Mouse (Mus musculus): ENCODE results near the gene Cdk9. TPM values are rescaled to one million over a fixed set of nuclear protein-coding genes. Genes with fewer than 3 reads are reported as not detected.

Gene Cdk9
- polyA plus RNA-seq, 1 experiment from 2014 or later = 82.7 TPM

DNA sequence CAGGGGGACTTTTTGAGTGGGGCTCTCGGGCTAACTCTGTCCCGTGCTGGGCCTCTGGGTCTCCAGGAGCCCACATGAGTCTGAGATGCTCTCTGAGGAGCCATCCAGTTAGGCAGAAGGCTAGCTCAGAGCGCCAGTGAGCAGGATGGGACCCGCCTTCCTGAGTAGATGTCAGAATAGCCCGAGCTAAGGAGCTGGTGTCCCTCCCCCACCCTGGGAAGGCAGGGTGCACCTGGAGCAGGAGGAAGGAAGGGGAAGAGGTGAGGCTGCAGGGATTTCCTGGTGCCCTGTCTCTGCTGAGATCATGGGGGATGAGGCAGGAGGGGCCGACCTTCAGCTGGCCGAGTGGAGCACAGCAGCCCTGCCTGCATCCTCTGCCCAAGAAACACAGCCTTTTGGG lies 15.6 kb upstream of the Cdk9 start:
- peak overlapping the region; percentile 66 for H3K4me2 ChIP-seq (ENCODE audit: low read depth, low read length)
- ATAC-seq (ENCODE audit: insufficient read depth, low FRiP score) = no peak
- peak overlapping the region; percentile 69 for H3K9ac ChIP-seq (ENCODE audit: low read length)
- WGBS = 39% methylated on average over 7 of the region's 7 CpGs
- peak overlapping the region; percentile 15; the same call in 1 of the 2 replicates for H3K27ac ChIP-seq (ENCODE audit: low read length)
- H3K27me3 ChIP-seq (ENCODE audit: control insufficient read depth, insufficient read depth, low read length) = no peaks in the 10 kb centered on the region
- H3K4me3 ChIP-seq (replicated peaks; ENCODE audit: low read length) = peak overlapping the region; percentile 50
- H3K36me3 ChIP-seq (ENCODE audit: control insufficient read depth, insufficient read depth, low read length) = no peaks in the 10 kb centered on the region
- H3K9me3 ChIP-seq (replicated peaks; ENCODE audit: control insufficient read depth, low read length) = no peaks in the 10 kb centered on the region
- H3K4me1 ChIP-seq (ENCODE audit: control insufficient read depth, insufficient read depth, low read length) = peaks cover 16% of the 10 kb centered on the region

GRCm38 (mm10) chr2:32727435-32727834 lies 14.6 kb upstream of the Cdk9 start:
- peak; percentile 97 for ATAC-seq (ENCODE audit: insufficient read depth, low FRiP score)
- Histone ChIP-seq H3K4me1 (ENCODE audit: control insufficient read depth, insufficient read depth, low read length) (peaks cover 16% of the 10 kb centered on the region), H3K27ac (ENCODE audit: low read length) (peak overlapping the region; percentile 40; the same call in 1 of the 2 replicates), H3K9ac (ENCODE audit: low read length) (peak overlapping the region; percentile 69), H3K9me3 (replicated peaks; ENCODE audit: control insufficient read depth, low read length) (no peaks in the 10 kb centered on the region), H3K4me3 (replicated peaks; ENCODE audit: low read length) (peak overlapping the region; percentile 50), H3K27me3 (ENCODE audit: control insufficient read depth, insufficient read depth, low read length) (no peaks in the 10 kb centered on the region), H3K36me3 (ENCODE audit: control insufficient read depth, insufficient read depth, low read length) (no peaks in the 10 kb centered on the region), H3K4me2 (ENCODE audit: low read depth, low read length) (peak overlapping the region; percentile 66)
- WGBS = 1% methylated on average over 16 of the region's 16 CpGs

DNA sequence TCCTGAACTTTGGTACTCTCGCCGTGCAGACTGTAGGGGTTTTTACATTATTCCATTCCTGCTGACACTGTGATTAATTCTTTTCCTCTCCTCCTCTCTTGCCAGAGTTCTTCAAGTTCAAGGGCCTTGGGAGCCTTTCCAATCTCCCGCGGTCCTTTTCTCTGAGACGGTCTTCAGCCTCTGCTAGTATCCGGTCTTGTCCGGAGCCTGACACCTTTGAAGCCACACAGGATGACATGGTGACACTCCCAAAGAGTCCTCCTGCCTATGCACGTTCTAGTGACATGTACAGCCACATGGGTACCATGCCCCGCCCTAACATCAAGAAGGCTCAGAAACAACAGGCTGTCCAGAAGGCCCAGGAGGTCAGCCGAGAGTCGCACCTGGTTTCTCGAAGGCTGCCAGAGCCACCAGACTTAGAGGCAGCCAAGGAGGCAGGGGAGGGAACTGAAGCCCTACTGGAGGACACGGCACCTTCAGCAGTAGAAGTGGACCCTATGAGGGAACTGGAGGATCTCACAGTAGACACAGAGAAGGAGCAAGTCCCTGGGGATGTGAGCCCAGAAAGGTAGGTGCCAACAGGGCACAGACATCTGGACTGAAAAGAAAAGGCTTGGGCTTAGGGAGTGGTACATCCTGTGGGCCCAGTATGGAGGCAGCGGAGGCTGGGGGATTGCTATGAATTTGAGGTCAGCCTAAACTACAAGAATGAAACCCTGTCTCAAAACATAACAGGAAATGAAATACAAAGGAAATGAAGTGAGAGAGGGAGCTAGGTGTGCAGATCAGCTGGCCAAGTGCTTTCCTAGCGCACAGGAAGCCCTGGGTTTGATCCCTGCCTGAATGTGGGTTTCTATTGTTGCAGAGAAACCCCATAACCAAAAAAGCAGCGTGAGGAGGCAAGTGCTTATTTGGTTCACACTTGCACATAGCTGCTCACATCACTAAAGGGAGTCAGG lies 12.2 kb upstream of the Cdk9 start:
- no peak for ATAC-seq (ENCODE audit: insufficient read depth, low FRiP score)
- Histone ChIP-seq H3K36me3 (ENCODE audit: control insufficient read depth, insufficient read depth, low read length) (no peaks in the 10 kb centered on the region), H3K27me3 (ENCODE audit: control insufficient read depth, insufficient read depth, low read length) (no peaks in the 10 kb centered on the region), H3K4me3 (replicated peaks; ENCODE audit: low read length) (no peak overlapping the region), H3K9ac (ENCODE audit: low read length) (no peak overlapping the region), H3K4me2 (ENCODE audit: low read depth, low read length) (no peak overlapping the region), H3K4me1 (ENCODE audit: control insufficient read depth, insufficient read depth, low read length) (peaks cover 7% of the 10 kb centered on the region), H3K27ac (ENCODE audit: low read length) (0 out of 2 replicates have a peak overlapping the region, but pooled peaks have one; percentile 26), H3K9me3 (replicated peaks; ENCODE audit: control insufficient read depth, low read length) (no peaks in the 10 kb centered on the region)
- 68% methylated on average over 16 of the region's 16 CpGs for WGBS

GRCm38 (mm10) chr2:32724149-32724548 lies 11.3 kb upstream of the Cdk9 start:
- H3K9me3 ChIP-seq (replicated peaks; ENCODE audit: control insufficient read depth, low read length) = no peaks in the 10 kb centered on the region

GRCm38 (mm10) chr2:32722581-32722980 lies 9.7 kb upstream of the Cdk9 start:
- H3K36me3 ChIP-seq (ENCODE audit: control insufficient read depth, insufficient read depth, low read length) = no peaks in the 10 kb centered on the region
- no peaks in the 10 kb centered on the region for H3K9me3 ChIP-seq (replicated peaks; ENCODE audit: control insufficient read depth, low read length)
- peaks cover 6% of the 10 kb centered on the region; the same call in 1 of the 2 replicates for H3K4me1 ChIP-seq (ENCODE audit: control insufficient read depth, insufficient read depth, low read length)
- H3K9ac ChIP-seq (ENCODE audit: low read length) = no peak overlapping the region
- no peak for ATAC-seq (ENCODE audit: insufficient read depth, low FRiP score)
- H3K4me2 ChIP-seq (ENCODE audit: low read depth, low read length) = peak overlapping the region; percentile 50; the same call in 1 of the 2 replicates
- 47% methylated on average over 3 of the region's 3 CpGs for WGBS
- H3K27me3 ChIP-seq (ENCODE audit: control insufficient read depth, insufficient read depth, low read length) = no peaks in the 10 kb centered on the region
- H3K4me3 ChIP-seq (replicated peaks; ENCODE audit: low read length) = no peak overlapping the region
- no peak overlapping the region for H3K27ac ChIP-seq (ENCODE audit: low read length)

More at GRCm38 (mm10) chr2:32724149-32724548, 11.3 kb upstream of the Cdk9 start:
- Histone ChIP-seq H3K4me1 (ENCODE audit: control insufficient read depth, insufficient read depth, low read length) (peaks cover 6% of the 10 kb centered on the region; the same call in 1 of the 2 replicates), H3K9ac (ENCODE audit: low read length) (no peak overlapping the region), H3K4me2 (ENCODE audit: low read depth, low read length) (no peak overlapping the region), H3K27ac (ENCODE audit: low read length) (no peak overlapping the region), H3K36me3 (ENCODE audit: control insufficient read depth, insufficient read depth, low read length) (no peaks in the 10 kb centered on the region), H3K4me3 (replicated peaks; ENCODE audit: low read length) (no peak overlapping the region), H3K27me3 (ENCODE audit: control insufficient read depth, insufficient read depth, low read length) (no peaks in the 10 kb centered on the region)
- 82% methylated on average over 4 of the region's 4 CpGs for WGBS
- ATAC-seq (ENCODE audit: insufficient read depth, low FRiP score) = no peak

GRCm38 (mm10) chr2:32722046-32722445 lies 9.2 kb upstream of the Cdk9 start:
- Histone ChIP-seq H3K36me3 (ENCODE audit: control insufficient read depth, insufficient read depth, low read length) (no peaks in the 10 kb centered on the region), H3K4me1 (ENCODE audit: control insufficient read depth, insufficient read depth, low read length) (peaks cover 6% of the 10 kb centered on the region; the same call in 1 of the 2 replicates), H3K9me3 (replicated peaks; ENCODE audit: control insufficient read depth, low read length) (no peaks in the 10 kb centered on the region), H3K4me2 (ENCODE audit: low read depth, low read length) (peak overlapping the region; percentile 50), H3K9ac (ENCODE audit: low read length) (peak overlapping the region; percentile 64), H3K27ac (ENCODE audit: low read length) (peak overlapping the region; percentile 26; the same call in 1 of the 2 replicates), H3K27me3 (ENCODE audit: control insufficient read depth, insufficient read depth, low read length) (no peaks in the 10 kb centered on the region), H3K4me3 (replicated peaks; ENCODE audit: low read length) (peak overlapping the region; percentile 36)
- ATAC-seq (ENCODE audit: insufficient read depth, low FRiP score) = no peak
- WGBS = 42% methylated on average over 6 of the region's 6 CpGs

GRCm38 (mm10) chr2:32720681-32721229 lies 7.9 kb upstream of the Cdk9 start, which contains the start of gene Sh2d3c:
Gene Sh2d3c, plus strand, starts transcription at chr2:32721055.
- Histone ChIP-seq H3K36me3 (ENCODE audit: control insufficient read depth, insufficient read depth, low read length) (no peaks in the 10 kb centered on the region), H3K27me3 (ENCODE audit: control insufficient read depth, insufficient read depth, low read length) (no peaks in the 10 kb centered on the region), H3K9ac (ENCODE audit: low read length) (peak within 1 kb of the TSS; percentile 64), H3K4me3 (replicated peaks; ENCODE audit: low read length) (peak within 1 kb of the TSS; percentile 36), H3K4me2 (ENCODE audit: low read depth, low read length) (peak within 1 kb of the TSS; percentile 50), H3K27ac (ENCODE audit: low read length) (peak within 1 kb of the TSS; percentile 43), H3K9me3 (replicated peaks; ENCODE audit: control insufficient read depth, low read length) (no peaks in the 10 kb centered on the region), H3K4me1 (ENCODE audit: control insufficient read depth, insufficient read depth, low read length) (peaks cover 6% of the 10 kb centered on the region; the same call in 1 of the 2 replicates)
- 21% methylated on average over 8 of the region's 8 CpGs for WGBS
- peak; percentile 68; the same call in 1 of the 2 replicates for ATAC-seq (ENCODE audit: insufficient read depth, low FRiP score)

GRCm38 (mm10) chr2:32720053-32720452 lies 7.2 kb upstream of the Cdk9 start:
- Histone ChIP-seq H3K27ac (ENCODE audit: low read length) (peak overlapping the region; percentile 43; the same call in 1 of the 2 replicates), H3K9me3 (replicated peaks; ENCODE audit: control insufficient read depth, low read length) (no peaks in the 10 kb centered on the region), H3K9ac (ENCODE audit: low read length) (no peak overlapping the region), H3K4me2 (ENCODE audit: low read depth, low read length) (no peak overlapping the region), H3K36me3 (ENCODE audit: control insufficient read depth, insufficient read depth, low read length) (no peaks in the 10 kb centered on the region), H3K4me3 (replicated peaks; ENCODE audit: low read length) (no peak overlapping the region), H3K4me1 (ENCODE audit: control insufficient read depth, insufficient read depth, low read length) (peaks cover 6% of the 10 kb centered on the region; the same call in 1 of the 2 replicates), H3K27me3 (ENCODE audit: control insufficient read depth, insufficient read depth, low read length) (no peaks in the 10 kb centered on the region)
- 81% methylated on average over 3 of the region's 3 CpGs for WGBS
- no peak for ATAC-seq (ENCODE audit: insufficient read depth, low FRiP score)

- Histone ChIP-seq H3K4me2 (ENCODE audit: low read depth, low read length) (no peak overlapping the region), H3K4me1 (ENCODE audit: control insufficient read depth, insufficient read depth, low read length) (peaks cover 17% of the 10 kb centered on the region), H3K27me3 (ENCODE audit: control insufficient read depth, insufficient read depth, low read length) (no peaks in the 10 kb centered on the region), H3K27ac (ENCODE audit: low read length) (no peak overlapping the region), H3K9me3 (replicated peaks; ENCODE audit: control insufficient read depth, low read length) (no peaks in the 10 kb centered on the region), H3K36me3 (ENCODE audit: control insufficient read depth, insufficient read depth, low read length) (no peaks in the 10 kb centered on the region), H3K4me3 (replicated peaks; ENCODE audit: low read length) (no peak overlapping the region), H3K9ac (ENCODE audit: low read length) (no peak overlapping the region)
- WGBS = 56% methylated on average over 9 of the region's 9 CpGs
- ATAC-seq (ENCODE audit: insufficient read depth, low FRiP score) = no peak
Observed at GRCm38 (mm10) chr2:32718761-32719160, 5.9 kb upstream of the Cdk9 start.

Measured in stomach, embryonic 16.5 days (tissue).